Mouse (Mus musculus): ENCODE measurements around the gene Ikzf5.

Ikzf5 gene

GRCm38 (mm10) chr7:131345856-131346541, 64.3 kb downstream of the Ikzf5 start:
- DNase-seq (ENCODE audit: low spot score in 2 of 2) = no peak

Measured in right cerebral cortex, adult 2 months (tissue).